Mouse (Mus musculus): ENCODE data around the gene Mknk2. TPM values are rescaled to one million over a fixed set of nuclear protein-coding genes. Genes with fewer than 3 reads are reported as not detected.
A peak's percentile ranks its signal among the peaks of the same experiment; 100 is the strongest.

The Mknk2 gene
- polyA plus RNA-seq, 1 experiment: 606 TPM

DNA sequence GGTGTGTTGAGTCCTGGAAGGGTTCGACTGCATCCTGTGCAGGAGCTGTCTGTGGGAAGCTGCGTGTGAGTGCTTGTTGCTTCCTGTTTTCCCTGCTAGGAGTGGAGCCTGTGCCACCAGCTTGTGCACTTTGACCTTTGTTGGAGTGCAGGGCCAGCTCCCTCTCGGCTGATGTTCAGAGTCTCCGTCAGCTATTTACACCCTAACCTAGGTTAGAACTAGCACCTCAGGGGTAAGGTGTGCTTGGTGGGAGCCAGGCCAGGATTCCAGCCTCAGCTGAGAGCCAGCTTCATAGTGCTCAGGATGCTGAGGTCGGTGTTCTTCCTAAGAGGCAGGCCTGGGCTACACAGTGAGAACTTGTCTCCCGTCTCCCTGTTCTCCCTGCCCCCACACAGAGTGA is 42.6 kb downstream of the Mknk2 start:
- no peak overlapping the region for H3K4me3 ChIP-seq (ENCODE audit: control insufficient read depth, insufficient read depth, low read length)
- WGBS: 94% methylated on average over 6 of the region's 6 CpGs
- DNase-seq: no peak
- no peaks in the 10 kb centered on the region for H3K27me3 ChIP-seq (ENCODE audit: control insufficient read depth, insufficient read depth, low read length)
- TF ChIP-seq CTCF (IDR thresholded peaks at IDR 0.05; ENCODE audit: borderline replicate concordance, control insufficient read depth, extremely low read depth, insufficient read depth, low read length, poor library complexity) (no peak), POLR2A (IDR thresholded peaks at IDR 0.05; ENCODE audit: control insufficient read depth, extremely low read depth, insufficient read depth, low read length, poor library complexity) (no peak)
- peaks cover 2% of the 10 kb centered on the region; the same call in 1 of the 2 replicates for H3K4me1 ChIP-seq (replicated peaks; ENCODE audit: control insufficient read depth, insufficient read depth, low read length)
- peaks cover 57% of the 10 kb centered on the region for H3K36me3 ChIP-seq (ENCODE audit: control insufficient read depth, insufficient read depth, low read length)
- no peak overlapping the region for H3K27ac ChIP-seq (ENCODE audit: control insufficient read depth, insufficient read depth, low read length)

DNA sequence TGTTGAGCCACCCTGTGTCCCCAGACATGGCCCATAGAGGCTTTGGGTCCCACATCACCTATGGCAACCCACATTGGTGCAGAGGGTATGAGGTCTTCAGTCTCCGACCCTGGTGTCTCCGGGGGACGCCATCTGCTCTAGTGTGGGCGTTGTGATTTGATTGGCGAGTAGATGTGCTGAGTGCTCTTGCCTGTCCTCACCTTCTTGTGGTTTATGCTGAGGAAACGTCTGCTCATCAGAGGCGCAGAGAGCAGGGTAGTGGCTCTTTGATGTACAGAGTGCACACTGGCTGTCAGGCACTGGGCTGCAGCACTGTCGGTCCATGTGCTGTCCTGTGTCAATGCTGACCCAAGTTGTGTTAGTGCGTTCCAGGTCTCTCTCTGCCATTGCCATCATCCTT is 49.0 kb downstream of the Mknk2 start:
- TF ChIP-seq POLR2A (IDR thresholded peaks at IDR 0.05; ENCODE audit: control insufficient read depth, extremely low read depth, insufficient read depth, low read length, poor library complexity): no peak
- no peak for TF ChIP-seq CTCF (IDR thresholded peaks at IDR 0.05; ENCODE audit: borderline replicate concordance, control insufficient read depth, extremely low read depth, insufficient read depth, low read length, poor library complexity)
- 12% methylated on average over 9 of the region's 9 CpGs for WGBS
- Histone ChIP-seq H3K4me3 (ENCODE audit: control insufficient read depth, insufficient read depth, low read length) (no peak overlapping the region), H3K27ac (ENCODE audit: control insufficient read depth, insufficient read depth, low read length) (no peak overlapping the region), H3K27me3 (ENCODE audit: control insufficient read depth, insufficient read depth, low read length) (no peaks in the 10 kb centered on the region), H3K4me1 (replicated peaks; ENCODE audit: control insufficient read depth, insufficient read depth, low read length) (peaks cover 51% of the 10 kb centered on the region), H3K36me3 (ENCODE audit: control insufficient read depth, insufficient read depth, low read length) (peaks cover 3% of the 10 kb centered on the region)
- no peak for DNase-seq

DNA sequence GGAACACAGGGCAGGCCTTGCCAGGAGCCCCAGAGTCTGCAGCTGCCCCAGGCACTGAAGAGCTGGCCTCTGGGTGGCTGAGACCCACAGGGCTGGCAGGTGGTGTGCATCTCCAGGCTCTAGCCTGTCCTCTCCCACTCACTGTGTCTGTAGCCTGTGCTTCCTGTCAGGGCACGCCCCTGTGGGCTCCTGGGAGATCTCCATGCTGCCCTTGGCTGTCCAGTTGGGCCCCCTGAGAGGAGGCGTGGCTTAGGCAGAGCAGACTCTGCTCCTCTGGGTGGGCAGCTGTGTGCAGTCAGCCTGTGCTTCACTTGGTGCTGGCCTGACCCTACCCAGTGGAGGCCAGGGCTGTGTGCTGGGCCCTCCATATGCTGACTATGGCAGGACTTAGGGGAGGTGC is 50.2 kb downstream of the Mknk2 start:
- no peak overlapping the region for H3K27ac ChIP-seq (ENCODE audit: control insufficient read depth, insufficient read depth, low read length)
- H3K4me3 ChIP-seq (ENCODE audit: control insufficient read depth, insufficient read depth, low read length): no peak overlapping the region
- 75% methylated on average over 2 of the region's 2 CpGs for WGBS
- H3K4me1 ChIP-seq (replicated peaks; ENCODE audit: control insufficient read depth, insufficient read depth, low read length): peaks cover 55% of the 10 kb centered on the region
- H3K27me3 ChIP-seq (ENCODE audit: control insufficient read depth, insufficient read depth, low read length): no peaks in the 10 kb centered on the region
- H3K36me3 ChIP-seq (ENCODE audit: control insufficient read depth, insufficient read depth, low read length): no peaks in the 10 kb centered on the region
- no peak for TF ChIP-seq CTCF (IDR thresholded peaks at IDR 0.05; ENCODE audit: borderline replicate concordance, control insufficient read depth, extremely low read depth, insufficient read depth, low read length, poor library complexity)
- DNase-seq: no peak

- Histone ChIP-seq H3K36me3 (ENCODE audit: control insufficient read depth, insufficient read depth, low read length) (no peaks in the 10 kb centered on the region), H3K4me3 (ENCODE audit: control insufficient read depth, insufficient read depth, low read length) (no peak overlapping the region), H3K27ac (ENCODE audit: control insufficient read depth, insufficient read depth, low read length) (no peak overlapping the region), H3K4me1 (replicated peaks; ENCODE audit: control insufficient read depth, insufficient read depth, low read length) (peaks cover 59% of the 10 kb centered on the region), H3K27me3 (ENCODE audit: control insufficient read depth, insufficient read depth, low read length) (no peaks in the 10 kb centered on the region)
- WGBS: 84% methylated on average over 4 of the region's 4 CpGs
- TF ChIP-seq CTCF (IDR thresholded peaks at IDR 0.05; ENCODE audit: borderline replicate concordance, control insufficient read depth, extremely low read depth, insufficient read depth, low read length, poor library complexity): no peak
- no peak for TF ChIP-seq POLR2A (IDR thresholded peaks at IDR 0.05; ENCODE audit: control insufficient read depth, extremely low read depth, insufficient read depth, low read length, poor library complexity)
- no peak for DNase-seq
Measured at GRCm38 (mm10) chr10:80625764-80626163, 52.1 kb downstream of the Mknk2 start.

DNA sequence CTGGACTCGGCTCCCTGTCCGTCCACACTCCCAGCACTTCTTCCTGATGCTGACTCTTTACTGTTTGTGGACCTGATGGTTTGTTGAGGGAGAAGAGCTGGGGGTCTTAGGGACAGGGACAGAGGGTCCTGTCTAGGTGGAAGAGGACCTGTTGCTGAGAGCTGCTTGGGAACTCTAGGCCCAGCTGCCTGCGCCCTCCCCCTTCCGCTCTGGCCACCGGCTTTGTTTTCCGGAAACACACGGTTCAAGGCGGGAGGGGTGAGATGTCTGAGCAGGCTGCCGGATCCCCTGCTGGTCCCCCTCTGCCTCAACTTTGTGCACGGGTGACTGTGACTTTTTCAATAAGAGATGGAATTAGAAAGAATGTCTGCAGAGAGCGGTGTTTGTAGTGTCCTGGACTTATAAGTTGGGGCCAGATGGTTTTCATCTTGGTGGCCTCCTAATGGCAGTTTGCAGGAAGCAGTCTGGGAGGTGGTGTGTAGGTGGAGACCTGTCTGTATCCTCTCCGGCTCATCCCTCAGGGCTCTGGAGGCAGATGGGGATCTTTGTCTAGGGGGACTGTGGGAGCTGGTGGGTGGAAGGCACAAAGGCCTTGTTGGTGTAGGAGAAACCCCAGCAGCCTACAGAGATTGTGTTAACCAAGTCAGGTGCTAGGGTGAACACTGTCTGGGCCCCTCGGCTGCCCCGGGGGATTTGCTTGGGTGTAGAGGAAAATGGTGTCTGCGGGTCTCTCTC is 54.3 kb downstream of the Mknk2 start:
- Histone ChIP-seq H3K36me3 (ENCODE audit: control insufficient read depth, insufficient read depth, low read length) (no peaks in the 10 kb centered on the region), H3K27ac (ENCODE audit: control insufficient read depth, insufficient read depth, low read length) (peak overlapping the region; percentile 99), H3K4me3 (ENCODE audit: control insufficient read depth, insufficient read depth, low read length) (peak overlapping the region; percentile 89), H3K4me1 (replicated peaks; ENCODE audit: control insufficient read depth, insufficient read depth, low read length) (peaks cover 39% of the 10 kb centered on the region), H3K27me3 (ENCODE audit: control insufficient read depth, insufficient read depth, low read length) (no peaks in the 10 kb centered on the region)
- TF ChIP-seq POLR2A (IDR thresholded peaks at IDR 0.05; ENCODE audit: control insufficient read depth, extremely low read depth, insufficient read depth, low read length, poor library complexity) (peak; percentile 61), CTCF (IDR thresholded peaks at IDR 0.05; ENCODE audit: borderline replicate concordance, control insufficient read depth, extremely low read depth, insufficient read depth, low read length, poor library complexity) (no peak)
- DNase-seq: peak; percentile 88
- WGBS: 1% methylated on average over 15 of the region's 15 CpGs

DNA sequence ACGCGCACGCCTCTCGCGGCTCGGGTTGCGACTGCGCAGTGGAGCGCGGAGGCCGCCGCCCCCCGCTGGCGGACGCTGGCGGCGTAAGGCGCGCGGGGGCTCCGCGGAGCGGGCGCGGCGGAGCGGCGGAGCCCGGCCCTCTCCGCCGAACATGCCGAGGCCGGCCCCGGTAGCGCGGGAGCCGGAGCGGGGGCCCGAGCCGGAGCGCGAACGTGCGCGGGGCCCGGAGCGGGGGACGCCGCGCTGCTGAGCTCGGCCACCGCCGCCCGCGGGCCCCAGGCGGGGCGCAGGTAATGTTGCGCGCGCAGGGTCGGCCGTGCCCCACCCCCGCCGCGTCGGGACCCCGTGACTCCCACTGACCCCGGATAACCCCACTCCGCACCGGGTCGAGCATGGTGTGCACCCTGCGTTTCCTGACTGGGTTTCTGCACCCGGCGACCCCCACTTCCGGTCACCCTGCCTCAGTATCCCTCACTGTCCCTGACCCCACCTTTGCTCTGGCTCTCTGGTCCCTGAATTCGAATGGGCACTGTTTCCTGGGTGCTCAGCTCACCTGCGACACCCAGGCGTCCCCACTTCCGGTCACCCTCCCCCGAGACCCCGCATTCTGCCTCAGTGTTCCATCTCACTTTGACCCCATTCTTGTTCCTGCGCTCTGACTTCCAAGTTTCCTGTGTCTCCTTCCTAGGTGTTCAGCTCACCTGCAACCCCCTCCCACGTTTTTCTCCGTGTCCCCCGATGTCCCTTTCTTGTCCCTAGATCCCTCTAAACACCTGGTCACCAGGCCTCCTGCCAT is 55.1 kb downstream of the Mknk2 start, which contains the start of gene Csnk1g2:
Gene Csnk1g2, plus strand, starts transcription at position 178 of the 796 bp plus-strand sequence.
- 3% methylated on average over 85 of the region's 85 CpGs for WGBS
- TF ChIP-seq POLR2A (IDR thresholded peaks at IDR 0.05; ENCODE audit: control insufficient read depth, extremely low read depth, insufficient read depth, low read length, poor library complexity) (peak; percentile 94), CTCF (IDR thresholded peaks at IDR 0.05; ENCODE audit: borderline replicate concordance, control insufficient read depth, extremely low read depth, insufficient read depth, low read length, poor library complexity) (no peak)
- peak within 1 kb of the TSS; percentile 89 for H3K4me3 ChIP-seq (ENCODE audit: control insufficient read depth, insufficient read depth, low read length)
- peak; percentile 78 for DNase-seq
- peaks cover 36% of the 10 kb centered on the region for H3K4me1 ChIP-seq (replicated peaks; ENCODE audit: control insufficient read depth, insufficient read depth, low read length)
- no peaks in the 10 kb centered on the region for H3K27me3 ChIP-seq (ENCODE audit: control insufficient read depth, insufficient read depth, low read length)
- peak within 1 kb of the TSS; percentile 99 for H3K27ac ChIP-seq (ENCODE audit: control insufficient read depth, insufficient read depth, low read length)
- H3K36me3 ChIP-seq (ENCODE audit: control insufficient read depth, insufficient read depth, low read length): no peaks in the 10 kb centered on the region
